Mouse (Mus musculus) lung, adult 18-20 months (tissue): Measurements from ENCODE around the gene Lrrc46.

Experiments used
- DNase-seq, 2 experiments: peaks; one replicate each; pipeline ENCODE4 v3.0.0; 2022; ENCODE audit warnings: mixed read lengths in 2 of 2

Lrrc46 gene

DNA sequence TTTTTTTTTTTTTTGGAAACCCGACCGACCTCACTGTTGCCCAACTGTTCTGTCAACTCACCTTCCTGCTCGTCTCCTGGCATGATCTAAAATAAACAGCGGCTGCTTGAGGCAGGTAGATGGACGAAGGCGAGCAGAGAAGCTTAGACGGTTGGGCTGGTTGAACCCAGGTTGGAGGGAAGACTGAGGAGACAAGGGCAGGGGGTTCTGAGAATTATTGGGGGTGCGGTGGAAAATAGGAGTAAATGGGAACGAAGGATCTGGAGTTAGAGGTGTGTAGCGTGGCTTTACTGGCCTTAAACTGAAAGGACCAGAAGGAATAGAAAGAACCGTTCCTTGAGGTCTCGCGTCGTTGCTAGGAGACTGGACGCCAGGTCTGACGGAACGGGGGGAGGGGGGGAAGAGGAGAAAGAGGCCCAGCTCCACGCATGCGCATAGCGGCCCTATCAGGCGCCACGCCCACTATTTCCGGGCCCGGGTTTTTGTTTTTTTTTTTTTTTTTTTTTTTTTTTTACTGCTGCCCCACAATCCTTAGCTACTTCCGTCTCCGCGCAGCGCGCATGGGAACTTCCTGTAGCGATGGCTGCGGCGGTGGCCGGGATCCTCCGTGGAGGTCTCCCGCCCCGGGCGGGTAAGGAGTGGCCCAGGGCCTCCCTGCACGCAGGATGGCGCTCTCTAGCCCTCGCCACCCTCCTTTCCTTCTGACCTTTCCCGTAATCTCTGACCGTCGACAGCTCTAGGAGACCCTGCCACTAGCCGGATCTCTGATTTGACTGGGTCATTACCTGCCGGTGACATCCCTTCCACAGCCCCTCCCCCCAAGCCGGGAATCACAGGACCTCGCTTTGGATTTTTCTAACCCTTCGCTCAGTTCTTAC is at the start of gene Lrrc46, which contains the start of gene Mrpl10:
Gene Lrrc46 (minus strand): TSS at position 386 of the 878 bp plus-strand sequence.
Gene Mrpl10 (plus strand): TSS at position 539 of the 878 bp plus-strand sequence.
- DNase-seq, result peak; percentile 83 to 88

DNA sequence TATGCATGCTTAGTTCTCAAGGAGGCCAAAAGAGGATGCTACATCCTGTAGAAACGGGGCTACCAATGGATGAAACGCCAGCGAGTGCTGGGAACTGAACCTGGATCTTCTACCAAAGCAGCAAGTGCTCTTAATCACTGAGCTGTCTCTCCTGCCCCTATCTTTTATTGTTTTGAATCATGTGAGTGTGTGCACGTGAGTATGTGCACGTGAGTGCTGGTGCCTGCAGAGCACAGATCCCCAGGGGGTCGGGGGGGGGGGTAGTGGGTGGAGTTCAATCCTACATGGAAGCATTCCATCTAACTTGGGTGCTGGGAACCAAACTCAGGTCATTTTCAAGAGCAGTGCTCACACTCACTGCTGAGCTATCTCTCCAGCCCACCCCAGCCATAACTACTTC is 45.2 kb upstream of the Lrrc46 start:
- no peak for DNase-seq

DNA sequence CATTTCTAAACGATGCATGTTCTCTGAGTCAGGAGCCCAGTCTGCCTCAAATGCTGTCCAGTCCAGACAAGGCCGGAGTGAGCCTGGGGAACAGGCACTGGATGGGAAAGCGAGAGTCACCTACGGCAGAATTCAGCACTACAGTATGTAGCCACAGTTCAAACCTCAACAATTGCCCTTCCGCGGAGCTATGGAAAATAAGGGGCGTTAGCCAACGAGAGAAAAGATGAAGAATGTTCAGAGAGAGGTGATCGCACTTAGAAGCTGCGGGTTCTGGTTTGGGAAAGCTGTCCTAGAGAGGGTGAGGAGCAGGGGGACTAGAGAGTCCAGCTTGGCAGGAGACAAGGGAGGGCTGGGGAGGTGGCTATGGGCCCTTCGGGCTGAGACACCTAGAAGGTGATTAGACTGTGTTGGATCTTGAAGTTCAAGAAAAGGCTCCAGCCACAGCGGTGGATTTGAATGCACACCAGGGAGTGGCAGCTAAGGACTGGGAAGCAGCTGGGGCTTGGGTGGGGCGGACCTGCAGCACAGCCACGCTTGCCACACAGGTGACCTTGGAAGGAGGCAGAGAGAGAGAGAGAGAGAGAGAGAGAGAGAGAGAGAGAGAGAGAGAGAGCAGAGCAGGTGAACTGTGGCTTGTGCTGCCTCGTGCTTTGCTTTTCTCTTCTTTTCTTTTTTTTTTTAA is 43.8 kb upstream of the Lrrc46 start:
- DNase-seq, result no peak

DNA sequence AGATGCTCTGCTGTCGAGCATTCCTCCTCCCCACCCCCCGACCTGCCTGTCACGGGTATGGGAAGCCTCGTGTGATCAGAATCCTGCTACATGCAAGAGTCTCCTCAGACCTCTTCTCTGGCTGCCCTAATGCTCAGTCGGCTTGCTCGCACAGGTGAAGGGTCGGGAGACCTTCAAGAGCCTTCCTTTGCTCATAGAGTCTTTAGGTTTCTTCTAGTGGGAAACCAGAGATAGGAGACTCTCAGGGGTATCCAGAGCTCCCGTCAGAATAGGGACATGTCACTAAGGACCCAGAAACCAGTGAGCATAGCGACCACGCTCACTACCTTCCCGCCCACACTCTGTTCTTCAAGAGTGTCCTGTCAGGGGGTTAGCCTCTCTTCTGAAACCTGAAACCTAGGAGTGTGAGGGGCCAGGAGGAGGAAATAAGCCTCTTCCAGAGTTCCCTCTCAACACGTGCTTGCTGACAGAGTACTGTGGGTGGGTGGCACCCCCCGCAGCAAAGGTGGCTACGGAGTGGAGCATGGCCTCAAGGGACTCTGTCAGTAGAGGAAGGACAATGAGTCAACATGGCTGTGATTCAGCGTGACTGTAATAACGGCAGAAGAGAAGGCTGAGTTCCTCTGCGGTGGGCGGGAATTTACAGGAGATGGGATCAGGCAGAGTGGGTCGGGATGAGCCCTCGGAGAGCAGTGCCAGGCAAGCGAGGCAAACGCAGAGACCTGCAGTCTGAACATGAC is 42.4 kb upstream of the Lrrc46 start:
- no peak for DNase-seq

DNA sequence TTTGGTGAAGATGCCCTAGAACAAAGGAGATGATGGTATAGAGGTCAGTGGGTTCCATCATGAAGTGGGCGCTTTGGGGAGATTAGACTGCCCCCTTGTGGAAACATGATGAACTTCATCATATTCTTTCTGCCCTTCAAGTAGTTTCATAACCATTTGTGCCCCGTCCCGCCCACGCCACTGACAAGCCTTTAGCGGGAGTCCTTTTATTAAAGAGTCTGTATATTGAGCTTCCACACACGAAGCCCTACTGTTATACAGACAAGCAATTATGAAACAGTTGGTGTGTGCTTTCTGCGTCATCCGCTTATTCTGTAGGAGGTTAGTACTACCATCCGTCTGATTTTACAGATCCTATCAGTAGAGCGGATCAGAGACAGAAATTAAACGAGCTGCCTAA is 41.8 kb upstream of the Lrrc46 start:
- peak; percentile 53 to 63 for DNase-seq

DNA sequence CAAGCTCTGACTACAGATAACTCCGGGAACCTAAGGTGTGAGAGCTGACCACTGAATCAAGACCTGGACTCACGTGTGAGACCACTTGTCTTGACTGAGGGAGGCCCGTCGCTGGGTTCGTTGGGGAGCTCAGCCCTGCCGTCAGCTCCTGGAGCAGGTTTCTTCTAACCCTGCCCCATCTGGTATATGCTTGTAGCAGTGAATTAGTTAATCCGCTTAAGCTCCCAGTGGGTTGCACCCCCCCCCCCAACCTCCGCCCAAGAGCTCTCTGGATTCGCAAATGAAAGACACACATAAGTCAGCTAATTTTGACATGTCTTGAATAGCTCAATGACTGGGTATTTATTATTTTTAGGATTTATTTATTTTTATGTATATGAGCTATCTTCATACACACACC is 39.1 kb upstream of the Lrrc46 start:
- DNase-seq, result no peak

DNA sequence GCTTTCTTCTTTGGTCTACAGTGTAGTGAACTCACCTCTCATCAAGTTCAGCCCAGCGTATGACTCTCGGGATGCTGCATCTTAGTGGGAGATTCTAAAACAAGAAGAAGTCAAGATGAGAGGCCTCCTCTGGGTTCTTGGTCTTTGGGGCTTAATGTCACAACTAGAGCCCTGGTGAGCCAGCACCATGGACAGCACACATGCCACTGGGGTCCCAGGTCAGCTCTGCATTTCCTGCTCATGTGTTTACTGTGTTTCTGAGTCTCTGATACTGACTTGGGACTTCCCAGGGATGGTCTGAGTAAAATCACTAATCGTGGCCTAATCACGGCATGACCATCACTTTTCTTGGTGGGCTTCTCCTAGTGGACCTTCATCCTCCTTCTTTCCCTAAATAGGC is 37.5 kb upstream of the Lrrc46 start:
- DNase-seq, result no peak

DNA sequence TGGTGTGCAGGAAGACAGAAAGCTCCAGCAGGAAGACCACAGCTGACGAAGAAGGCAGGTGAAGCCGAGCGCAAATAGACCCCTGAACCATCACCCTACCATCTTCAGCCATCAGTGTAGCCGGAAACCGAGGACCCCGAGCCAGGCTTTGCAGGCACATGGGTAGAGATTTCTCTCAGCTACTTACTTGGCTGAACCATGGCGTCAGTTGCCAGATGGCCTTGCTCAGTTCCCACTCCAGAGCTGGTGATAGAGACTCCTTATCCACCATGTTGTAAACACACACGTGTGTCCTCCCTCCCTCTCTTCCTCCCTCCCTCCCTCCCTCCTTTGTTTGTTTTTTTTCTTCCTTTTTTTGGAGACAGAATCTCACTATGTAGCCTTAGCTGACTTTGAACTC is 33.0 kb upstream of the Lrrc46 start:
- DNase-seq, result no peak

DNA sequence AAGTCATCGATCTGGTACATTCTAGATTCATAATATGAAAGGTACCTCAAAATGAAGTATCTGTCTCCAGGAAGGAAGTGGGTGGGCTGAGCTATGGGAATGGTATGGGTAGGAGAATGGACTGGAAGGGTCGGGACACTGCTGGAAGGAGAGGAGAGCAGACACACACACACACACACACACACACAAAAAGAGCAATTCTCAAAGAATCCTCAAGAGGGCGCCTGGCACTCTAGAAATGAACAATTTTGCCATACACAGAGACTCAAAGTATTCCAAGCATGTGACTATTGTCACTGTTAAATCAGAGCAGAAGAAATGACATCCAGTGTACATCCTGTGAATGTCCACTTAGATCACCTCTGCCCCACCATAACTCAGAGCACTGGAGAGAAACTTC is 31.3 kb upstream of the Lrrc46 start:
- DNase-seq, result peak in 1 of 2 experiments; percentile 17

DNA sequence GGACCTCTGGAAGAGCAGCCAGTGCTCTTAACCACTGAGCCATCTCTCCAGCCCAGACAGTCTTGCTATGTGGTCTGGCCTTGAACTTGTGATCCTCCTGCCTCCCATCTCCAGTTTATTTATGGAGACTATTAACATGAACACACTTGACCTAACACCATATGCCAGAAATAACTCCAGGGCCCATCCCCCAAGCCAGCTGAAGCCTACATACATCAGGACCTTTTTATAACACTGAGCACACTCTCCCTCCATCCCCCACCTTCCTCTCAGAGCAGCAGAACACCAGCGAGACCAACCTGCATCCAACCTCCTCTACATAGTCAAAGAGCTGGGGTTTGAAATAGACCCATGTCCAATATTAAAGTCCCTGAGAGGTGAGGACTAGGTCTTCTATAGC is 29.9 kb upstream of the Lrrc46 start:
- DNase-seq, result no peak

DNA sequence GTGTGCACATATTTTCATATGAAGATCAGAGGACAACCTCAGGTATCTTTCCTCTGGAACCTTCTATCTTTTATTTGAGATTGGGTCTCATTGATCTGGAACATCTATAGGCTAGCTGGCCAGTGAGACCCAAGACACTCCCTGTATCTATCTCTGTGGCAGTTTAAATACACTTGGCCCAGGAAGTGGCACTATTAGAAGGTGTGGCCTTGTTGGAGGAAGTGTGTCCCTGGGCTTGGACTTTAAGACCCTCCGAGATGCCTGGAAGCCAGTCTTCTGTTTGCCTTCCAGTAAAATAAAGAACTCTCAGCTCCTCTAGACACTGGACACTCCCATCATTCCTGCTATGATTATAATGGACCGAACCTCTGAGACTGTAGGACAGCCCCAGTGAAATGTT is 28.6 kb upstream of the Lrrc46 start:
- DNase-seq, result no peak

DNA sequence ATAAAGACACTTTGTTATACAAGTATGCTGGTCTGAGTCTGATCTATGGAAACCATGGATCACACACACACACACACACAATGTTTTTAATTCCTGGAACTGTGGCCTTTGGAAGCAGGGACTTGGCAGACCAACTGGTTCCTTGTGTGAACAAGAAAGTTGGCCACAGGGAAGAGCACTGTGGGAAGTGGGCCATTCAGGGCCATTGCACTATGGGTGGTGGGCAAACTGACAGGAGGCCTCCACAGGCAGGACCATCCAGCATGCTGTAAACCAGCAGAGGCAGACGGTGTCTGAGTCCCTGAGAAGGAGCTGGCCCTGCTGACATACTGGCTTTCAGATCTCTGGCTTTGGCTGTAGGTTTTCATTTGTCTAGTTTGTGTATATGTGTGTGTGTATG is 28.1 kb upstream of the Lrrc46 start:
- DNase-seq, result no peak

DNA sequence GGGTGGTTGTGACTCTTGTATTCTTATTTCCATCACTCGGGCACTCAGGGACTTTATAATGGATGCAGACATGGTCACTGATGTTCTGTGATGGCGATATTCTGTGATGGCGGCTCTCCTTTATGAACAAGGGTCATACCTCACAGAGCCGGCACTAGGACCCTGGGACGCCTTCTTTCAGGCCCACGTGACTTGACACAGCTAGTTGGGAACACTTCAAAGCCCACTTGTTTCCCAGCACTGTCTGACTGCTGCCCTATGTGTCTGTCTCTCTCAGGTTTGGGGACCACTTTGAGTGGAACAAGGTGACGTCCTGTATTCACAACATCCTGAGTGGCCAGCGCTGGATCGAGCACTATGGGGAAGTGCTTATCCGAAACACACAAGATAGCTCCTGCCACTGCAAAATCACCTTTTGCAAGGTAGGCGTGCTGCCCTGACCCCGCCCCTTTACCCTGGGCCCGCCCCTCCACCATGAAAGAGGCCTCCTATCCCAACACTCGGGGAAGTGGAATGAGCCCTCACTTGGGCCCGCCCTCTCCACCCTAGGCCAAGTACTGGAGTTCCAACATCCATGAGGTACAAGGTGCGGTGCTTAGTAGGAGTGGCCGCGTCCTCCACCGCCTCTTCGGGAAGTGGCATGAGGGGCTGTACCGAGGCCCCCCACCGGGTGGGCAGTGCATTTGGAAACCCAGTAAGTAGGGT is 25.6 kb upstream of the Lrrc46 start:
- DNase-seq, result peak in 1 of 2 experiments; percentile 31

DNA sequence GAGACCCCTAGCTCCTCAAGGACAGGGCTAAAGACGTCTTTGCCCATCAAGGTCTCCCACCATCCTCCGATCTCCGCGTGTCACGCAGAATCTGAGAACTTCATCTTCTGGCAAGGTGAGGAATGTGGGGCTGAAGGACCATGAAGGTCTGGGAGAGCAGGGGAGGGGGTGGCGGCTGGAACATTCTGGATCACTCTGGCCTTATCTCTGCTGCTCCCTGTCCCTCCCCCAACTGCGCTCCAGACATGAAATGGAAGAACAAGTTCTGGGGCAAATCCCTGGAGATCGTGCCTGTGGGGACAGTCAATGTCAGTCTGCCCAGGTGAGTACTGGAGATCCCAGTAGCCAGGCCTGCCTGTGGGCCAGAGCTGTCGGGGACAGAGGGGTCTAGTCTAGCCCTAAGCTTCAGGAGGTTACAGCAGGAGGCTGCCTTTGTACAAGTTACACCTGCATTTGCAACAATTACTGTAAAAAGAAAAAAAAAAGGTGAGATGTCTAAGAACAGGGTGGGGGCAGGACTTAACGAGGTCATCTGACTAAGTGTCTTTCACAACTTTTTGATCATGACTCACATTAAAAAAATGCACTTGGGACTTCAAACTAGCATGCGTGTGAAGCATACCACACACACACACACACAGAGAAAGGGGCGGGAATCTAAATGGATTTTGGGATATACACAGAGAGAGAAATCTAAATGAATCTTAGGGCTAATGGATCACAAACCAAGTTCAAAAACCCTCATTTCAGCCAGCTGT is 24.5 kb upstream of the Lrrc46 start:
- peak in 1 of 2 experiments; percentile 18 for DNase-seq

DNA sequence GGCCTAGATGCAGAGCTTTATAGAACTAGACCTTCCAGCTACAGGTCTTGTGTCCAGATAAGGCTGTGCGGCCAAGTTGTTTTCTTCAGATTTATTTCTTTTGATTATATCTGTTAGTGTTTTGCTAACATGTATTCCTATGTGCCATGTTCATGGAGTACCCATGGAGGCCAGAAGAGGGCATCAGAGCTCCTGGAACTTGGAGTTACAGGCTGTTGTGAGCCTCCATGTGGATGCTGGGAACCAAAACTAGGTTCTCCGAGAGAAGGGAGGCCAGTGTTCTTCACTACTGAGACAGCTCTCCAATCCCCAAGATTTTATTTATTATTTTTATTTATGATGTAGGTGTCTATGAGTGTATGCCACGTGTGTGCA is 22.7 kb upstream of the Lrrc46 start:
- no peak for DNase-seq

DNA sequence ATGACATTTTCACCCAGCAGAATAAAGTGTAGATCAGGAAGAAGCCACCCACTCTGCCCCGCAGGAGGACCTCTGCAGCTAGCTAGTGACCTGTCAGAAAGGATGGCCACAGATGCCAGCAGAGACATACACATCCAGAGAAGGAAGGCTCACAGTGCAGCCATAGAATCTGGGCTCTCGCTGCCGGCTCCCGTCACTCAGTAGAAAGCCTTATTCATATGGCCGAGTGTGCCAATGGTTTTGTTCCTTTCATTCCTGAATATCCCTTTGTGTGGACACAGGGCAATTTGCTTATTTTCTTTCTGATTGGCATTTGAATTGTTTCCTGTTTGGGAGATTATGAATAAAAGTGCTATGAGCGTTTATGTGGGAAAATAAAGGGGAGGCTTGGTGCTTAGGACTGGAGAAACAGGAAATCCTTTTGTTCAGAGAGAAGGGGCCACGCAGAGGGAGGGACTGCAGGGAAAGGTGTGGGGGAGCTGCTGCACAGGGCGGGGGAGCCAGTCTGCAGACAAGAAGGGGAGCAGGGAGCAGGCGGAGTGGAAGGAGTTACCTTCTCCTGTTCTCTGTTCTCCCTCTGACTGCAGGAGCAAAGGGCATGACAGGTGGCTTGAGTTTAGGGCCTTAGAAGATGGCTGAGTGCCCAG is 22.2 kb upstream of the Lrrc46 start:
- no peak for DNase-seq

DNA sequence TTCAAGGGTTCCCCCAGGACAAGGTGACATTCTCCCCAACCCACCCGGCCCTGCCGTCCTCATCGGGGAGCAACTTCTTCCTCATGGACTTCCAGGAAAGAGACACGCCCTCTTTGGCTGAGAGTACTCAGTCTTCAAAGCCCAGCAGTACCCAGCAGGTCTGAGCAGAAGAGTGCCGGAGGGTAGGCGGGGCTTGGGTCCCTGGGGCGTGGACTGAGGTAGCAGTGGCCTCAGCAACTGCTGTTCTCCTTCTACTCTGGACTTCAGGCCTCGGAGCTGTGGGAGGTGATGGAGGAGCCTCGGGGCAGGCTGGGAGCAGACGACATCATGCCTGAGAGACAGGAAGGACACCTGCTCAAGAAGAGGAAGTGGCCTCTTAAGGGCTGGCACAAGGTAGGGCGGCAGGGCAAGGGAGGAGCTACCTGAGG is 11.0 kb upstream of the Lrrc46 start:
- DNase-seq, result peak; percentile 82 to 87

DNA sequence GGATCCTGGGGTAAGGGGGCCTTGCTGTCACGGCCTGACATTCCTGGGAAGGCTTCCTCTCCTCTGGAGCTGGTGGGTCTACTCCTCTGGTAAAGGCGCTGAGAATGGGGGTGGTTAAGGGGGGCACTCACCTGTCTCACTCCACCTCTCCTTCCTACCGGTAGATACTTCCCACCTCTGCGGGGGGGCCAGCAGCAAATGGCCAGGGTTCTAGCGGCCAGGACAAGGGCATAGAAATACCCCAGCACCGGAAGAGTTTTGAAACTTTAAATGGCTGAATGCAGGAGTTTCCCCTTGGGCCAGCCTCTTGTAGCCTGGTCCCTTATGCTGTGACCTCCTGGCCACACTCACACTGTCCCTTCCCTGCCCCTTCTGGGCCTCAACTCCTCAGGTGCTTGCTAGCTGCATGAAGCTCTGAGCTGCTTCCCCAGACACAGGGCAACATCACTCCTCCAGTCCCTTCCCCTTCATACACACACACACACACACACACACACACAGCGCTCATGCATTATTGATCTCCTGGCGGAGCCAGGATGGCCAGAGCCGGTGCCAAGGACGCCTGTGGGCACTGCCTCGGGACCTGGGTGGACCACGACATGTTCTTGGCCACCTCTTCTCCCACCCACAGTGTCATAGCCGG is 9.9 kb upstream of the Lrrc46 start:
- DNase-seq, result no peak

DNA sequence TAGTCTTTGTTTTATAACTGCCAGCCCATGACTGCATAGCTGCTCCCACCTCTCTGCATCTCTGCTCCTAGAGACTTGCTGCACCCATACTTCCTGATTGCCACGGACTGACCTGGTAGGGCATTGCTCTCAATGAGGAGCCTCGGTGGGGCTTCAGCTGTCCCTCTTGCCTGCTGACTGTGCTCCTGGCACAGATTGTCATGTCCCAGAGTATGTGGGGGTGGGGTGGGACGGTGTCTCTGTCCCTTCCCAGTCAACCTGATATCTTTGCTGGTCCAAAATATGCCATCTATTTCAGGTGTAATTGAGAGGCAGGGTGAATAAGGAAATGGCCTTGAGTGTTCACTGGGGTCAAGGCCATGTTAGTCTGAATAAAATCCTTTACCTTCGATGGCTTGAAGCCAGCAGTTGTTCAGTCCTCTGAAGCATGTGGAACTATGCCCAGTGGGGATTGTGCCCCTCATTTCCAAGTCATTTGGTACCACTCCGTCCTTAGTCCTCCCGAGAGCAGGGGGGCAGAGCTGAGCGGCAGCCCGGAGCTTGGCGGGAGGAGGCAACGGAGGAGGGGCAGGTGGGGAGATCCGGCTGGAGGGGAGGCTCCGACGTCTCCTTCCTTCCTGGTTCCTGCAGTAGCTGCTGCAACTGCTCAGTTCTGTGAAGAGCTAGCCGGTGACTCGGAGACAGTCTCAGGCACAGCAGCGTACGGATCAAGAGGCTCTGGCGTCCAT is 9.2 kb upstream of the Lrrc46 start, which contains the start of gene Osbpl7:
Gene Osbpl7 (plus strand): TSS at position 413 of the 728 bp plus-strand sequence.
- DNase-seq, result peak; percentile 79 to 81

DNA sequence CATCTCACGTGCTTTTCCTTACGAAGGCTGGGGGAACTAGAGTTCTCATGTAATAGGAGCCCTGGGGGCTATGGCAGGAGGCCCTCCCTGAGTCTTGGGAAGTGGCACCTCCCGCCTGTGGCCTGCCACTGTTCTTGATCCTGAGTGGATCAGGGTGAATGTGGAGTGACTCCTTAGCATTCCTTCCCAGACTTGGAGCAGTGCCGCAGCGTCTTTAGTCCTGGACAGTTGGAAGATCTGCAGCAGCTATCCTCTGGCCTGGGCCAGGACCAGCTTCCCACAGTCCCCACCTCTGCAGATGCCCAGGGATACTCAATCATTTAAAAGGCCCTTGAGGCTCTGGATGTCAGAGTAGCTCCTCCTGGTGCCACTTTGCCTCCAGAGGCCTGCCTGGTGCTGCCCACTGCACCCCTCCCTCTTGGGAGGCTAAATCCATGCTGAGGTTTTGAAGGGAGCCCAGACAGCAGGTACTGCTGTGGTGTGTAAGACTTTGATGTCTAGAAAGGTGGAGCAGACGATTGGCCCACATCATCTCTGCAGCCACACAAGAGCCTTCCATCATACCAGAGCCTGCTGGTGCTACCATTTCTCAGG is 8.4 kb upstream of the Lrrc46 start:
- peak in 1 of 2 experiments; percentile 19 for DNase-seq
